Mouse (Mus musculus) right cerebral cortex, postnatal 25 days (tissue): ENCODE results near the gene Adcy4.

Source experiments
- DNase-seq: peaks from one replicate; pipeline ENCODE4 v3.0.0; 2022

Adcy4 gene

GRCm38 (mm10) chr14:55787731-55788130, 3.8 kb upstream of the Adcy4 start:
- no peak for DNase-seq

- DNase-seq: no peak
These were observed 1.3 kb upstream of the Adcy4 start for GRCm38 (mm10) chr14:55785195-55785594.

GRCm38 (mm10) chr14:55783171-55783957, 531 bp downstream of the Adcy4 start:
- DNase-seq: no peak

- no peak for DNase-seq
These were observed 1.4 kb downstream of the Adcy4 start for GRCm38 (mm10) chr14:55782361-55782960.

GRCm38 (mm10) chr14:55781310-55781709, 2.6 kb downstream of the Adcy4 start:
- DNase-seq: peak; percentile 45

- no peak for DNase-seq
These were observed 3.2 kb downstream of the Adcy4 start for GRCm38 (mm10) chr14:55780736-55781135.

- no peak for DNase-seq
These were observed 4.2 kb downstream of the Adcy4 start for GRCm38 (mm10) chr14:55779656-55780055.

- no peak for DNase-seq
These were observed 5.2 kb downstream of the Adcy4 start for GRCm38 (mm10) chr14:55778686-55779085.

GRCm38 (mm10) chr14:55777806-55778205, 6.1 kb downstream of the Adcy4 start:
- no peak for DNase-seq

GRCm38 (mm10) chr14:55777176-55777575, 6.7 kb downstream of the Adcy4 start:
- no peak for DNase-seq

GRCm38 (mm10) chr14:55776711-55777110, 7.2 kb downstream of the Adcy4 start:
- no peak for DNase-seq

GRCm38 (mm10) chr14:55769087-55769703, 14.7 kb downstream of the Adcy4 start:
- DNase-seq: no peak

- DNase-seq: no peak
These were observed 15.3 kb downstream of the Adcy4 start for GRCm38 (mm10) chr14:55768555-55768954.

- DNase-seq: peak; percentile 35
These were observed 16.1 kb downstream of the Adcy4 start for GRCm38 (mm10) chr14:55767519-55768414.

- no peak for DNase-seq
These were observed 18.2 kb downstream of the Adcy4 start, which contains the start of gene Ltb4r1 for GRCm38 (mm10) chr14:55765696-55766095. TSS of gene Ltb4r1 (plus strand) at chr14:55765962.

- DNase-seq: no peak
These were observed 20.7 kb downstream of the Adcy4 start for GRCm38 (mm10) chr14:55763166-55763565.

GRCm38 (mm10) chr14:55762001-55762821, 21.7 kb downstream of the Adcy4 start:
- DNase-seq: peak; percentile 55

GRCm38 (mm10) chr14:55761163-55761562, 22.7 kb downstream of the Adcy4 start, which contains the start of gene Ltb4r2:
TSS of gene Ltb4r2 (plus strand) at chr14:55761428.
- DNase-seq: no peak

- peak; percentile 75 for DNase-seq
These were observed 23.7 kb downstream of the Adcy4 start for GRCm38 (mm10) chr14:55760156-55760555.

- peak; percentile 21 for DNase-seq
These were observed 25.5 kb downstream of the Adcy4 start, which contains the start of gene Cideb for GRCm38 (mm10) chr14:55758363-55758784. TSS of gene Cideb (minus strand) at chr14:55758458.

GRCm38 (mm10) chr14:55757566-55757965, 26.3 kb downstream of the Adcy4 start:
- no peak for DNase-seq
